Mouse (Mus musculus) liver, embryonic 18 days (tissue): ENCODE data around the gene Kifc3. TPM values are rescaled to one million over a fixed set of nuclear protein-coding genes. Genes with fewer than 3 reads are reported as not detected.

Experiments
- polyA plus RNA-seq: library from polyadenylated mRNA; depleted of rRNA; stranded (reverse); fragments of >200 nt; gene quantifications from 2 replicates; pipeline ENCODE4 v1.2.3, GENCODE M21; 2012; rRNA removed

The Kifc3 gene
- polyA plus RNA-seq: 8.7 and 12.1 TPM in 2 replicates

GRCm38 (mm10) chr8:95202649-95203275 lies at the start of gene Kifc3:
TSS of gene Kifc3 (minus strand) at chr8:95202812.

GRCm38 (mm10) chr8:95080381-95081341 lies 122.0 kb downstream of the Kifc3 start, which contains the start of gene Katnb1:
TSS of gene Katnb1 (plus strand) at chr8:95081186.

GRCm38 (mm10) chr8:95054927-95055510 lies 147.6 kb downstream of the Kifc3 start, which contains the start of gene Drc7:
TSS of gene Drc7 (plus strand) at chr8:95055103.

Other genes starting within 250 kb of the Kifc3 start
- 37.4 and 44.9 TPM in 2 replicates for gene Adgrg1, start 228.1 kb downstream of the Kifc3 start, polyA plus RNA-seq
- 13.9 and 17.7 TPM in 2 replicates for gene Adgrg3, start 185.1 kb downstream of the Kifc3 start, polyA plus RNA-seq
- gene Drc7, start 147.7 kb downstream of the Kifc3 start, polyA plus RNA-seq: 0.37 and 0.46 TPM in 2 replicates
- 4.0 and 5.3 TPM in 2 replicates for gene Katnb1, start 121.6 kb downstream of the Kifc3 start, polyA plus RNA-seq
- gene Cngb1, start 103.8 kb upstream of the Kifc3 start, polyA plus RNA-seq: 0.36 and 0.58 TPM in 2 replicates
- not detected in 2 replicates for gene Tepp, start 107.8 kb upstream of the Kifc3 start, polyA plus RNA-seq
- gene Zfp319, start 129.1 kb upstream of the Kifc3 start, polyA plus RNA-seq: 1.2 TPM in 2 replicates
- gene Usb1, start 129.5 kb upstream of the Kifc3 start, polyA plus RNA-seq: 11.7 and 12.8 TPM in 2 replicates
- gene Mmp15, start 149.5 kb upstream of the Kifc3 start, polyA plus RNA-seq: 0.71 and 0.82 TPM in 2 replicates
- 29.0 and 29.5 TPM in 2 replicates for gene Cfap20, start 232.1 kb upstream of the Kifc3 start, polyA plus RNA-seq